Mouse (Mus musculus) layer of hippocampus, adult 9-10 months (tissue): Measurements from ENCODE around the gene Vapa.

ENCODE experiments used
- DNase-seq: peaks from one replicate; pipeline ENCODE4 v3.0.0; 2022; ENCODE audit warnings: low spot score

Gene Vapa

DNA sequence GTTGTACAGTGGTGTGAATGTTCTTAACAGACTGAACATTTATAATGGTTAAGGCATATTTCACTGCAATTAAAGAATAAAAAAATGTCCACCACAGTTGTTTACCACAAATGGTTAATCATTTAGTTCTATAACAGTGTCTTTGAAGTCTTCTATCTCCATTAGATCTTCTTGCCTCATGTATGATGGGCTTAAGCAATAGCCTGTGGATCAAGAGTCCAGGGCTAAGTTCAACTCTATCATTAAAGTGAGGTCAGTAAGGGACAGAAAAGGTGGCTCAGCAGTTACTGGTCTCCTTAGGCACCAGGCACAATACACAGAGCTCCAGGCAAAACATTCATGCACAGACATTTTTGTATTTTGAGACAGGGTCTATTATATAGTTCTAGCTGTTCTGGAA lies 9.8 kb upstream of the Vapa start:
- DNase-seq: no peak

DNA sequence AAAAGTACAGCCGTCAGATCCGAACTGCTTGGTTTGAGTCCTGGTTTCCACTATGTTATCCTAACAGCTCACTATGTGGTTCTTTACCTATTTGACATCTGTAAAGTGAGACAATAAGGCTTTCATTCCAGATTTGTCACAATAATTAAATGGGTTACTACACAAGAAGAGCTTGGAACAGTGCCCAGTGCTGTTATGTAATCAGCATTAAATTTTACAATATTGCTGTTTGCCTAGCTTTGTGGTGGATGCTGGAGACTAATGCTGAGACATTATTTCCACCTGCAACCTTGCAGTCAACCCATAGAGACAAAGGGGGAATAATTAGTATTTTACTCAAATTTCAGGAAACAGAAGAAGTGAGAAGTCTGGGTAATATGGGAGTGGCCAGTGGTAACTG lies 5.1 kb upstream of the Vapa start:
- no peak for DNase-seq

DNA sequence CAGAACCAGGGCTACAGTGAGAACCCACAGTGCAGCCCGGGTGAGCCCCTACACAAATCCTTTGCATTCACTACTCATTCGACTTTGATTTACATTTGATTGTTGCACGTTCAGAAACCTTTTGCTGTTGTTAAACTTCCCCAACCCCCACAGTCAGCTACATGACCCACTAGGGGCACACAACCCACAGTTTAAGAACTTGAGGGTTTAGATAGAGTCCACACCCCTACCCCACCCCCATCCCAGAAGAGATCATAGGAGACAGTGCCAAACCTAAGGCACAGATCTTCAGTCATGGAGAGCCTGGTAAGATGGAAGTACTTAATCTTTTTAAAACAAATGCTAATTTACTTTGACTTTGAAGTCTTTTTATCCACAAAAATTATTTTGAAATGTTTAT lies 2.3 kb upstream of the Vapa start:
- no peak for DNase-seq

DNA sequence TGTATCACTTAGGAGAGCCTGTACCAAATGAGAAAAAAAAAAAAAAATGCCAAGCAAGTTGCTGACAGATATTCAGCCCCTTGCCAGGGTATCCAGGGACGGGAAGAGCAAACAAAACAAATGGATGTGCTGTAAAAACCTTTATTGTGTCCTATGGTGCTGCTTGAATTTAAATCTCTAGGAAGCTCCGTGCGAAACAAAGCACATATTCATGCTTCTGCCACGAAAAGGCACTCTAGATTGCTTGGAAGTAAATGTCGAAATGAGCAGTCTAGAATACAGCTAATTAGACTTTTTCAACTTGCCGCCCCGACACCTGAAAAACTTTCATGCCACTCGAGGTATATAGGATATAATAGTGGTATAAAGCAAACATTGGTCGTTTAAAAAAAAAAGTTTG lies 1.1 kb upstream of the Vapa start:
- no peak for DNase-seq

DNA sequence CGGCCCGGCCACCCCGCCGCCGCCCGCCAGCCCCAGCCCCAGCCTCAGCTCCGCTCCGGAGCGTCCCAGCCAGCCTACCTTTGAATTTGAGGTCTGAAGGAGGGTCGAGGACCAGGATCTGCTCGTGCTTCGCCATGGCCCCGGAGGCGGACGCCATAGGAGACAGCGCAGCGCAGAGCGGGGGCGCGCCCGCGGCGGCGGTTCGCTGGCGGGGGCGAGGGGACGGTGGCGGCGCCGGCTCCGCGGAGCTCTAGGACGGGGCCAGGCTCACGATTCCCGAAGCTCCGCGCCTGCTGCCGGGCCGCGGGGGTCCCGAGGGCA lies 253 bp downstream of the Vapa start:
- DNase-seq: no peak

DNA sequence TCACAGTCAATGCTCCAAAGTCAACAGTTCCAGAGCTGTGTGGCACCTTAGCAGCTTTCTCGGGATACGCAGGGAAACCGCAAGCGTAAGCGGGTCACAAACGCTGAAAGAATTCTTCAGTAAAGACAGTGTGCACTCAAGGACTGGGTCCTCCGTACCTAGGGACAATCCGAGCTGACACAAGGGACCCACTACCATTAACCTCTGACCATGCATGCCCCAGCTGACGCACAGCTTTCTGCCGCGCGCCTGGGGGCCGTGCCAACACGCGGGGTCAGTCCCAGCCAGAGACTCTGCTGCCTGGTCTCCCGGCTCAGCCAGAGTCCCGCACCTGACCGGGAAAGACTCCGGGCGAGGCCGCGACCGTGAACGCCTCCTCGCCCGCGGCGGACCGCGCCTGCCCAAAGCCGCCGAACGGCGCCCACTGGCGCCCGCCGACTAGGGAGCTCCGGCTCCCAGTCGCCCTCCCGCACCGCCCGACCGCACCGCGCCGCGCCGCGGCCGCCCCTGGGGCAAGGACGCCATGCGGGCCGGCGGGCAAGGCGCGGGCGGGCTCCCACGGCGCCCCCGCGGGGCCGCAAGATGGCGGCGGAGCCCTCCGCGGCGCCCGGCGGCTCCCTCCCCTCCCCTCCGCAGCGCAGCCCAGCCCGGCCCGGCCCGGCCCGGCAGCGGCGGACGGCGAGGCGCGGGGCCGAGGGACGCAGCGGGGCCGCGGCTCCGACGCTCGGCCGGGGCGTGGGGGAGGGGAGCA lies 789 bp downstream of the Vapa start:
- no peak for DNase-seq

DNA sequence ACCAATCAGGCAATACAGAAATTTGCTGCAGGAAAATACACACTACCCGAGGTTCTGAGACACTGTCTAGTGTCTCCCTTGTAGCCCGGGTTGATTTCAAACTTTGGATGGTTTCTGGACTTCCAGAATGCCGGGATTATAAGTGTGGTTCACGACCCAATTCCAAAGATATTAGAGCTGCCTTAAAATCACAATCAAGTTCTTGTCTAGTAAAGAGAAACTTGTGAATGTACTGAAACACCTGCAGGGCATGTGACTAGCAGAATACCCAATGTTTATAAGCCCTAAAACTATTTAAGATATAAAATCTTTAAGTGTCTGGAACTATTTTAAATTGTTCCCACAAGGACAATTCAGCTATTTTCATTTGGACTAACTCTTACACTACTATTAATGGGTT lies 1.6 kb downstream of the Vapa start:
- DNase-seq: no peak

DNA sequence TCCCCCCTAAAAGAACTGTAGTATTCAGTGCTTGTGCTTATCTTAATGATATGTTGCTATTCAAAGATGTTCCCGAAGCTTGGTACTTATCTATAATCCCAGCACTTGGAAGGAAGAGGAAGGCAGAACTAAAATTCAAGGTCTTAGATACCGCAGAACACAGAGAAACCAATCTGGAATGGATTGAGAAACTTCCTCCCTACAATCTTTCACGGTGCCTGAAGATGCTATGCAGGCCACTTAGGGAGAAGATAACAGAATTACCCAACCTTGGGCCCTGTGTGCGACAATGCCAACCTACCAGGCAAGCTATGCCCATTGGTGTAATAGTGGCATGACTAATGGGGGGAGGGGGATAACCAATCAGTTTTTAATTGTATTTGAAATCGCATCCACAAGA lies 4.6 kb downstream of the Vapa start:
- no peak for DNase-seq

DNA sequence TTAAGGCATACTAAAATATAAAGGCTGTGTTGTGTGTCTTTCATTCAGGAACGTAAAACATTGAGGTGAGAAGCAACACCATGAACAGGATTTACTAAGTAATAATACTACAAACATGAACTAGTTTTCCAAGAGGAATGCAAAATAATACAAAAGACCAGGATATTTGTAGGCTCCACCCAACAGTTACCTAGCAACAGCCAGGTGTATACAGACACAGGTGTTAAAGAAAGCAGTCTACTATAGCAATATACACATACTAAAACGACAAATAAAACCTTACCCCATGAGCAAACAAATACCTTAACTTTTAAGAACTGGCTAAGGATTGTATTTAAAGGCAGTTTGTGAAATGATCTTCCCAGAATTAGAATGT lies 5.1 kb downstream of the Vapa start:
- no peak for DNase-seq

DNA sequence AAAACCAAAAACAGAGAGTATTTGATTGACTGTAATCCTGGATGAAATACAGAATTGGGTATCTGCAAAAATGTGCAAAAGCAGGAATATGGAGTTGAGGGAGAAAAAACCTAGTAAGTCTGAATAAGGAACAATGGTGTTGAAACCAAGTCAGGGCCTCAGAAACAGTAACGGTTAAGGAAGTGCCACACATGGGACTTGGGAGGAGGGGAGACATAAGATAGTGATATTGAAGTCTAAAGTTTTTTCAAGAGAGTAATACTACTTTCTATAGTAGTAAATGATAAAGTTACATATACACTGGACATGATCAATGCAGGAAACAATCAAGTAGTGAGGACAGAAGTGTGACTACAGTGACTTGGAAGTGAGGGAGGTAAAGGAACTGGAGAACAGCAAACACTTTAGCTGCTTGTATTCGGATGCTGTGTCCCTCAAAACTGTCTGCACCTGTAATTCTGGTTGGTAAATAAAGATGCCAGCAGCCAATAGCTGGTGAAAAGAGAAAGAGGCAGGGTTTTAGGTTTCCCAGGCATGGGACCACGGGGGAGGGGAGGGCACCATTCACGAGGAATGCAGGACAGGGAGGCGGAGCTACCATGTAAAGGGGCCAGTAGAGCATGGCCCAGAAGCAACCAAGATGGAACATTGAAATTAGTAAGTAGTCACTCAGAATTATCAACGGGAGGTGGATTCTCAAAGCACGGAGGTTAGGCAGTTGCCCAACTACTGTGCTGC lies 5.6 kb downstream of the Vapa start:
- DNase-seq: no peak

DNA sequence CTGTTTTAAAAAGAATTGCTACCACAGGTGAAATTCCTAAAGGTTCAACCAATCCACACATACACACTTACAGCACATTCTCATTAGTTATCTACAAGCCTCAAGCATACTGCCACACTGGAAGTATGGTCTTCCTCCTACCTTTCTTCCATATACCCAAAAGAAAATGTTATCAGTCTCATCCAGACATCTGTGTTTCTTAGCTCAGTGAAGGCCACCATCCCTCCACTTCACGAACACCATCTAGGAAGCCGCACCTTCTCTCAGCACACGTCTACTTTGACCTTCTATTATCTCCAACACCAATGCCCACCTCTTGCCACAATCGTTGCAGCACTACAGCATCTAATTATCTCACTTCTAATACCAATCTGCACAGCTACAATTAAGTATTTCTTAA lies 7.3 kb downstream of the Vapa start:
- DNase-seq: no peak

DNA sequence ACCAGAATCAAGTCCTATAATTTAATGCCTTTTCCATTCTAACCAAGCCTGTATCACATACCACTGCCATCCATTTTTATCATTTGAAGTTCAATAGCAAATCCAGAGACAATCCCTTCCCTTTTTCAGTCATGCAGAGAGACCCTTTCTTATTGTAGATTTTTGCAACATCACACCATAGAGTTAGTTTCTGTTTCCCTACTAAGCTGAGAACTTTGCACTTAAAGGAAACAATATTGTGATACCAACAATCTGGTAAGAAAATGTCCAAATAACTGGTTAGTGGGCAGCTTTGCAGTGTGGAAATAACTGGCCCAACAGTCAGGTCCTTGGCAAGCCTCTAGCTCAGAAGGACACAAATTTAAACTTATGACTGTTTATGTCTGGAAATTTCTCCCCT lies 8.5 kb downstream of the Vapa start:
- DNase-seq: no peak

DNA sequence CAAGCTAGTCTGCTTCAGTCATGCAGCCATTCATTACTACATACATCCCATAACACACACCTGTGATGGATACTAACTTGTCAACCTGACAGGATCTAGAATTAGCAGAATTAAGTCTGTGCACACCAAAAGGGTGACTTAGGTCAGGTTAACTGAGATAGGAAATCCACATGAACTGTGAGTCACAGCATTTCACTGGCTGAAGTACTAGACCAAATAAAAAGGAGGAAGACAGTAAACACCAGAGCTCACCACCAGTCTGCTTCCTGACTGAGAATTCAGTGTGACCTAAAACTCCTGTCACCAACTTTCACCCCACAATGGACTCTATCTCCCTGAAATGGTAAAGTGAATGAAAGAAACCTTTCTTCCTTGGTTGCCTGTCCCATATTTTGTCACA lies 9.0 kb downstream of the Vapa start:
- DNase-seq: no peak

DNA sequence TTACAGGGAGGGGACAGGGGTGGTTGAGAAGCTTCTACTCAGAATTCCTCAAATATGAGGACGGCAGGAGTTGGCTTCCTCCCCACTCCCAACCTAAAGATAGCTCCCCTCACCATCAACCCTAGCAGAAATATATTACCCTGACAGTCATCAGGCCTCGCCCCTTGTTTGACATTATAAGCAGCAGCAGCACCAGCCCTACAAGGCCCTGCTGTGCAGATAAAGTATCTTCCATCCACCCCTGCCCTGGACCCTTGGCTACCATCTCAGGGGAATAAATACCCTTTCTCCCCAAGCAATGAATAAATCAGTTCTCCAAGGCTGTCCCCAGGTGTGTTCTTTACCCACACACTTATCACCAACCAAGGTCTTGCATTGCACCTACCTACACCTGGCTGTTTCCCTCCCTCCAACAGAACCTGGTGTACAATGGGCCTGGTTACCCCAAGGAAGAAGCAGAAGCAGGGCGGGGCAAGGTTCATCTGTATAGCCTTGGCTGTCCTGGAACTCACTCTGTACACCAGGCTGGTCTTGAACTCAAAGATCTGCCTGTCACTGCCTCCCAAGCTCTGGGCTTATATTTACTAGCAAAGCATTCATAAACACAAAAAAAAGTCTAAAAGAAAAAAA lies 15.4 kb downstream of the Vapa start:
- DNase-seq: no peak

DNA sequence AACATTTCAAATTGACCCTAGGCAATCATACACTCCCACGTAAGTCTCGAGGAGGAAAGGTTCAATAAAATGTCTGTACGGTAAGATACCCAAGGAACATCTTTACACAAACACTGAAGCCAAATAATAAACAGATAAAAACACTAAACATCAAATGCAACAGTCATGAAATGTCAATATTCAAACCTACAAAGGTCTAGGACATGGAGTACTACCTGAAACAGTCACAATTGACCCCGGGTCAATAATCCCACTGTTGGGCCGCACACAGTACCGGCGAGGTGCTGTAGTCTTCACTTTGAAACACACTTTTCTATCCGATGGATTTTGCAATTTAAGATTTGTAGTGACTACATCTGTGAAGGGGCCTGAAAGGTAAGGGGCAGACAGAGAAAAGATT lies 18.7 kb downstream of the Vapa start:
- DNase-seq: no peak

DNA sequence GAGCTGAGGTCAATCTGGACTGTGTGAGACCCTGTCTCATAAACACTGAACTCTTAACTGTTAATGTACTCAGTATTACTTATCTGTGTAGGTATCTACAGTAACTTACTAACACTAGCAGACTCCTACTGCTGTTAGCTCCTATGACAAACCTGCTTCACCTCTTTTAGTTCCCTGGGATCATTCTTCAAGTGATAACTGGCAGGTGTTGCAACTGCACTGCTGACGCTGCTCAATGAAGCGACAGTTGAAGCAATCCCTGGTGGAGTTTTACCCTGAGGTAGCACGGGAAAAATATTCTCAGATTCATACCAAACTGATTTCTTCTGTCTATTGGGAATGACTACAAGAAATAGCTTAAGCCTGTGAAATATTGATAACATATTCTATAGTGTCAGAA lies 26.5 kb downstream of the Vapa start:
- DNase-seq: no peak

DNA sequence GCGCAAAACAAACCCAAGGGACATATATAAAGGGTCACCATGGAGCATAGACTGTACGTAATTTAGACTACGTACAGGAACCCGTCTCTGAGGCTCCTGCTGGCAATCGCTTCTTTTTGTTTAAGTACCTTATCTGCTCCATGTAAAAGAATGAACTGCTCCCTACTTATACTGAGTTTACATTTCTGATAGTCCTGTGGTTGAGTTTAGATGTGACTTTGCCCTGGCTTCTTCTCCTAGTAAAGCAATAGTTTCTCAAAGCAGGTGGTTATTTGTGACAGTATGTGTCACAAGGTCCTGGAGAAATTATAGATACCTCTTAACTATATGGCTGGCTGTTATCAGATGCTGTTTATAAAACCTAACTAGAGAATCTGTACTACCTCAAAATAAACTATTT lies 31.9 kb downstream of the Vapa start:
- no peak for DNase-seq

DNA sequence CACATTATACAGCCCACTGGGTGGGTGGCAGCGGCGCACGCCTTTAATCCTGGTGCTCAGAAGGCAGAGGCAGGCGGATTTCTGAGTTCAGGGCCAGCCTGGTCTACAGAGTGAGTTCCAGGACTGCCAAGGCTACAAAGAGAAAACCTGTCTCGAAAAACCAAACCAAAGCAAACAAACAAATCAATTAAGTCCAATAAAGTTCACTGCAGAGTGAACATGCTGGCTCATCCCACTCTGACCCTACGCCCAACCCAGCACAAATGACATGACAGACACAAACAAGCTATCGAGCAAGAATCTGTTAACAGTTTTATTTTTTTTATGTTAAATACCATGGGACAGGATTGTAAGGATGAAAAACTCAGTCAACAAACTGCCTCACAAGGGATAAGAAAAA lies 33.6 kb downstream of the Vapa start:
- no peak for DNase-seq

DNA sequence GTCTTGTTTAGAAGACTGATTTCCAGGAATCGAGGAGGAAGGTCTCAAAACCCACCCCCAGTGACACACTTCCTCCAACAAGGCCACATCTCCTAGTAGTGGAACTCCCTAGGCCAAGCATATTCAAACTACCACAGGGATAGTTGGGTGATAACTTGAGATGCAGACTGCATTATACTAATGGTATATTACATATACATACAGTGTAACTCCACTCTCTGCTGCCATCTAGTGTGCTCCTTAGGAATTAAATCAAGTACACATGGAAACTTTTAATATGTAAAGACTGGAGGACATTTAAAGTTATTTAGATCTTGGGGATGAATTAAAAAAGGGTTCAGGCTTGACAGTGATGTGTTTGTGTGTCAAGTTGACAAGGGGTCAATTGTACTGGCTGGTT lies 38.0 kb downstream of the Vapa start:
- no peak for DNase-seq

DNA sequence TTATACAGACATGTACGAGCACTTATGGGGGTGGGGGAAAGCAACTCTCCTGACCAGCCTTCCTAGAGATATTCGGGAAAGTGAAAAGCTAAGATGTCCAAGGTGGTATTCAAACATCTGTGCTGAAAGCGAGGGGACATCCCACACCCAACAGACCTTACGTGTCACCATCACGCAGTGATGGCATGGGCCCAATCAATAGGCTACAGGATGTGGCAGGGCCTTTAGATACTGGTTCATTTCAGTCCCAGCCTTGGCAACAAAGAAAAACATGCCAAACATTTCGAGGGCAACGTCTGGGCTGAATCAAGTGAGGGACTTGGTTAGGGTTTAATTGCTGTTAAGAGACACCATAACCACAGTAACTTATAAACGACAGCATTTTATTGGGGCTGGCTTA lies 38.5 kb downstream of the Vapa start:
- no peak for DNase-seq

DNA sequence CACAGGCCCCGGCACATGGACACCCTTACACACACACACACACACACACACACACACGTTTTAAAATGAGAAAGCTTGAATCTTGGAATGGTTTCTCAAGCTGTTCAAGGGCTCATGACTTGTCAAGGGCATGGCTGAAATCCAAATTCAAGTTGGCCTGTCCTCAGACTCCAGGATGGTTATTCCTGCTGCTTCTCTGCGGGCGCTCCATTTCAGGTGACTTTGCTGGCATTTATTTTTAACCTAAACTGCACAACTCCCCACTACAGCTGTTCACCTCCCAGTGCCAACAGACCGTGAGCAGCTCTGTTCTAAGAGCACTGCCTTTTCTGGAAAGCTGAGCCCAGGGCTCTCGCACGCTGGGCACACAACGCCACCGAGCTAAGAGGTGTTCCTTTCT lies 41.5 kb downstream of the Vapa start:
- no peak for DNase-seq

DNA sequence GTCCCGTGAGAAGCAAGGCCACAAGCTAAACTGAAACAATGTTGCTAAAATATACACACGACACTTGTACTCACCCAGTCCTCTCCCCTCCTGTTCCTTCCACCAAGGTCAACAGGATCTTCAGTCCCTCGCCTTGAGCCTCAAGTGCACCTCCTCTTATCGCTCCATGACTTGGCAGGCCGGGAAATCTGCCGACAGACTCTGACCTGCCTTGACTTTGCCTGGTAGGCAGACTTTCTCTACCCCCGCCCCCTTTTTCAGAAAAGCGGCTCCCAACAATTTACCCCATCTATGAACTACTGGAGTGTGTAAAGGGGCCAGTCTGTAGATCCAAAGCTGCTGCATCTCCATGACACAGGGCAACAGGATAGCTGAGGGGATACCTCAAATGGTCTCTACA lies 41.9 kb downstream of the Vapa start:
- DNase-seq: no peak

DNA sequence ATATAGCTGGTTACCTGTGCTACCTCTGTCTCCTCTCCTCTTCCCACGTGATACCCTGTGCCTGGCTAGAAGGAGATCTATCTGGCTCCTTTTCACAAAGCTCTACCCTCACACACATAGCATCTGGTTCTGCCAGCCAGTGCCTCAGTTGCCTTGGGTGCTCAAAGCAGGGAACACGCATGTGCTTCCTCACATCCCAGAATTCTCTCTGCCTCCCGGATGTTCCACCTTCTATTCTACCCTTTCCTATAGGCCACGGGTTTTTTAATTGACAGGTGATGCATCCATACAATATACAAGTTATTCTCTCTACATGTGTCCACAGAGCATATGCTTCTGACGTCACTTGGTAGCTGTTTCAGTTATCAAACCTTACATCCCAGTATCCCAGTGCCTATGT lies 49.2 kb downstream of the Vapa start:
- no peak for DNase-seq

DNA sequence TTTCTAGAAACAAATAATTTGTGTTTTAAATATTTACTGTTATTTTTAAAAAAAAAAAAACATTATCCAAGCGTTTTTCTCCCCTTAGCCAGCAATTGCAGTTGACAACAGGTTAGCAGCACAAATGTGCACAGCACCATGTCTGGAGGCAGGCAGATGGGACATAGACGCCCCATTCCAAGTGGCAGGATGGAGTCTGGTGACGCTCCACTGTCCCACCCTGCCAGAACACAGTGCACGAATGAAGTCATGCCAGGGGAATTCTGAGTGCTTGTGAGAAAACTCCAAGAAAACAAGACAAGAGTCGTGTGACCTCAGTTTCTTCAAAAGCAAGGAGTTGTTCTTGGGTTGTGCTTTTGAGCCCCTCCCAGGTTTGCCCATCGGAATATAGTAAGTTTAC lies 50.0 kb downstream of the Vapa start:
- no peak for DNase-seq
